Mouse (Mus musculus) kidney, adult 2 months (tissue): Measurements from ENCODE around the gene Creld1. TPM values are rescaled to one million over a fixed set of nuclear protein-coding genes. Genes with fewer than 3 reads are reported as not detected.

Experiments used
- DNase-seq: peaks from one replicate; pipeline ENCODE4 v3.0.0; 2021
- H3K27ac ChIP-seq: fragments of 200-500 bp; 2 replicates; pipeline ENCODE4 v1.5.1; 2012; ENCODE audit warnings: low read depth, low read length, control low read depth, inconsistent platforms; ENCODE audit not compliant: insufficient read depth
- H3K27me3 ChIP-seq: fragments of 200-500 bp; replicated peaks from 2 replicates; pipeline ENCODE4 v1.6.1; 2012; ENCODE audit warnings: mild to moderate bottlenecking, moderate library complexity, low read length, inconsistent platforms; ENCODE audit not compliant: control insufficient read depth, insufficient read depth
- H3K36me3 ChIP-seq: fragments of 200-500 bp; 2 replicates; pipeline ENCODE4 v1.6.1; 2012; ENCODE audit warnings: mild to moderate bottlenecking, moderate library complexity, low read length, inconsistent platforms; ENCODE audit not compliant: control insufficient read depth, insufficient read depth
- H3K4me1 ChIP-seq: fragments of 200-500 bp; 2 replicates; pipeline ENCODE4 v1.6.1; 2011; ENCODE audit warnings: low read length; ENCODE audit not compliant: control insufficient read depth, insufficient read depth
- H3K4me3 ChIP-seq: fragments of 200-500 bp; 2 replicates; pipeline ENCODE4 v1.5.1; 2011; ENCODE audit warnings: mild to moderate bottlenecking, low read depth, low read length, control low read depth; ENCODE audit not compliant: insufficient read depth
- CTCF ChIP-seq: fragments of 200-500 bp; conservative IDR thresholded peaks from 2 replicates; pipeline ENCODE4 v1.5.1; 2011; ENCODE audit warnings: low read depth, mild to moderate bottlenecking, control low read depth, low read length, moderate library complexity, mixed read lengths; ENCODE audit not compliant: insufficient read depth, insufficient read length
- POLR2A ChIP-seq: fragments of 200-500 bp; IDR thresholded peaks from one replicate; pipeline ENCODE4 v1.6.1; 2011; ENCODE audit warnings: low read depth, low read length, control low read depth
- WGBS: fragments of 180-500 bp; shearing (Covaris S2); methylation state at CpG from one replicate; pipeline ENCODE4 v1.1.7; 2018; 5-methylcytosine and 5-hydroxymethylcytosine counted together
- polyA plus RNA-seq: library from polyadenylated mRNA; depleted of rRNA; stranded (reverse); fragments of >200 nt; gene quantifications from 2 replicates; pipeline ENCODE4 v1.2.3, GENCODE M21; 2012

Creld1 gene
- polyA plus RNA-seq, 1 experiment: 23.6 TPM

DNA sequence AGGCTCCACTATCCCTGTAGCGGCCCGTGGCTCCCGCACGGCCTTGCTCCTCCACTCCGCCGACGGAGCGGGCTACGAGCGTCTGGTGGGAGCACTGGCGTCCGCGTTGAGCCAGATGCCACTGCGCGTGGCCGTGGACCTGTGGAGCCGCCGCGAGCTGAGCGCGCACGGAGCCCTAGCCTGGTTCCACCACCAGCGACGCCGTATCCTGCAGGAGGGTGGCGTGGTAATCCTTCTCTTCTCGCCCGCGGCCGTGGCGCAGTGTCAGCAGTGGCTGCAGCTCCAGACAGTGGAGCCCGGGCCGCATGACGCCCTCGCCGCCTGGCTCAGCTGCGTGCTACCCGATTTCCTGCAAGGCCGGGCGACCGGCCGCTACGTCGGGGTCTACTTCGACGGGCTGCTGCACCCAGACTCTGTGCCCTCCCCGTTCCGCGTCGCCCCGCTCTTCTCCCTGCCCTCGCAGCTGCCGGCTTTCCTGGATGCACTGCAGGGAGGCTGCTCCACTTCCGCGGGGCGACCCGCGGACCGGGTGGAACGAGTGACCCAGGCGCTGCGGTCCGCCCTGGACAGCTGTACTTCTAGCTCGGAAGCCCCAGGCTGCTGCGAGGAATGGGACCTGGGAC is 509 bp upstream of the Creld1 start:
- Histone ChIP-seq H3K4me1 (peaks cover 19% of the 10 kb centered on the region), H3K27me3 (no peaks in the 10 kb centered on the region), H3K36me3 (no peaks in the 10 kb centered on the region), H3K27ac (peak overlapping the region; percentile 84), H3K4me3 (peak overlapping the region; percentile 72)
- peak; percentile 56 for DNase-seq
- 4% methylated on average over 65 of the region's 65 CpGs for WGBS
- TF ChIP-seq CTCF (peak; percentile 13; the same call in 1 of the 2 replicates), POLR2A (no peak)

DNA sequence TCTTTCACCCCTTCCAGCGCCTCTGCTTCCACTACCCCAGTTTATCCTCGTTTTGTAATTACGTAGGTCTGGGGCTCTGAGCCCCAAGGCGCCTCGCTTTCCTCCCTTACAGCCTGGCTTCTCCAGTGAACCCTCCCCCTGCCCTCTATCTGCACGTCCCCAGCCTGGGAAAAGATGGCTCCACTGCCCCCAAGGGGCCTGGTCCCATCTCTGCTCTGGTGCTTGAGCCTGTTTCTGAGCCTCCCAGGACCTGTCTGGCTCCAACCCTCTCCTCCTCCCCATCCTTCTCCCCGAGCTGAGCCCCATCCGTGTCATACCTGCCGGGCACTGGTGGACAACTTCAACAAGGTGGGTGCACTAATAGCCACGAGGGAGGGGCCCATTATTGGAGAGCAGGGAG is 632 bp downstream of the Creld1 start:
- DNase-seq: peak; percentile 25
- H3K4me1 ChIP-seq: peaks cover 19% of the 10 kb centered on the region
- peak overlapping the region; percentile 78 for H3K27ac ChIP-seq
- WGBS: 7% methylated on average over 10 of the region's 10 CpGs
- no peaks in the 10 kb centered on the region for H3K27me3 ChIP-seq
- no peak for TF ChIP-seq POLR2A
- no peak for TF ChIP-seq CTCF
- H3K4me3 ChIP-seq: peak overlapping the region; percentile 64
- H3K36me3 ChIP-seq: no peaks in the 10 kb centered on the region

DNA sequence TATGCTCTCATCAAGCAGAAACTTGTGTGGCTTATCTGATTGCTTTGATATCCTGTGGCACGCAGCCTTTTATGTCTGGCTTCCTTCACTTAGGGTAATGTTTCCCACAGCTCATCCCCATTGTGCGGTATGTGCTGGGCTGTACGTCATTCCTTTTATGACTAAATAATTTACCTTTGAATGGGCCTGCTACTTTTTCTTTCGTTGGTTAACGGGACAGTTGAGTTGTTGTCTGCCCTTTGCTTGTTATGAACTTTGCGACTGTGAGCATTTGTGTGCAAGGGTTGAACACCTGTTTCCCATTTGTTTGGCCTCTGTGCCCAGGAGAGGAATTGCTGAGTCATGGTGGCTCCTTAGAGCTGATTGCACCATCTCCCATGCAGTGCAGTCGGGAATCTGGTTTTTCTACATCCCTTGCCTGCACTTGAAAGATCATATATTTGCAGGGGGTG is 4.1 kb downstream of the Creld1 start:
- no peak for TF ChIP-seq POLR2A
- TF ChIP-seq CTCF: no peak
- peak; percentile 77 for DNase-seq
- H3K27me3 ChIP-seq: no peaks in the 10 kb centered on the region
- H3K27ac ChIP-seq: peak overlapping the region; percentile 49; the same call in 1 of the 2 replicates
- H3K36me3 ChIP-seq: no peaks in the 10 kb centered on the region; the same call in 1 of the 2 replicates
- 42% methylated on average over 7 of the region's 7 CpGs for WGBS
- H3K4me3 ChIP-seq: no peak overlapping the region
- H3K4me1 ChIP-seq: peaks cover 6% of the 10 kb centered on the region

DNA sequence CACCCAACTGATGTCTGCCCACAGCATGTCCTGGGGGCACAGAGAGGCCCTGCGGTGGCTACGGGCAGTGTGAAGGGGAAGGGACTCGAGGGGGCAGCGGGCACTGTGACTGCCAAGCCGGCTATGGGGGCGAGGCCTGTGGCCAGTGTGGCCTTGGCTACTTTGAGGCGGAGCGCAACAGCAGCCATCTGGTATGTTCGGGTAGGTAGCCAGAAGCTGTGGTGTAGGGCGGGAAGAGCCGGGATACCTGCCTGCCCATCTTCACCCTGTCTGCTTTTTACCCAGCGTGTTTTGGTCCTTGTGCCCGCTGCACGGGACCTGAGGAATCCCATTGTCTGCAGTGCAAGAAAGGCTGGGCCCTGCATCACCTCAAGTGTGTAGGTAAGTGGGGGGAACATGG is 6.3 kb downstream of the Creld1 start:
- TF ChIP-seq POLR2A: no peak
- TF ChIP-seq CTCF: no peak
- Histone ChIP-seq H3K4me1 (no peaks in the 10 kb centered on the region; the same call in 1 of the 2 replicates), H3K27me3 (no peaks in the 10 kb centered on the region), H3K4me3 (no peak overlapping the region), H3K27ac (no peak overlapping the region), H3K36me3 (no peaks in the 10 kb centered on the region; the same call in 1 of the 2 replicates)
- 95% methylated on average over 14 of the region's 14 CpGs for WGBS
- DNase-seq: no peak

DNA sequence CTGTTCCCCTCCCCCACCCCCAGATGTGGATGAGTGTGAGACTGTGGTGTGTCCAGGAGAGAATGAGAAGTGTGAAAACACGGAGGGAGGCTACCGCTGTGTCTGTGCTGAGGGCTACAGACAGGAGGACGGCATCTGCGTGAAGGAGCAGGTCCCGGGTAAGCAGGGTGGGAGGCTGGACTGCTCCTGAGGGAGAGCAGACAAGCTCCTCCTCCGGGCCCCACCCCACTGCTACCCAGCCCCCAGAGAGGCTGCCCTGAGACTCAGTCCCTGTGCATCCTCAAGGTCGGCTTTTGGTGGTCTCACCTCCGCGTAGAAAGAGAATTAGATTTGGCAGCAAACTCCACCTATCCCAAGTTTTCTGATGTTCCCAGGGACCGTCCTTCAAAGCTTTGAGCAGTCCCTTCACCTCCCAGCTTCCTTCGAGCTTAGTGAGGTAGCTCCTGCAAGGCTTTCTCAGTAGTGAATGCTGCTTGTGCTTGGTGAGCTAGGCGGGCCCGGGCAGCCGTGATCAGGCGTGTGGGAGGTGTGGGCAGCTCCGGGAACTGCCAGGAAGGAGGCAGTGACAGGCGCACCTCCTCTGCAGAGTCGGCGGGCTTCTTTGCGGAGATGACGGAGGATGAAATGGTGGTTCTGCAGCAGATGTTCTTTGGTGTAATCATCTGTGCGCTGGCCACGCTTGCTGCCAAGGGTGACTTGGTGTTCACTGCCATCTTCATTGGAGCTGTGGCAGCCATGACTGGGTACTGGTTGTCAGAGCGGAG is 9.2 kb downstream of the Creld1 start:
- H3K4me1 ChIP-seq: no peaks in the 10 kb centered on the region; the same call in 1 of the 2 replicates
- H3K27ac ChIP-seq: no peak overlapping the region
- no peaks in the 10 kb centered on the region; the same call in 1 of the 2 replicates for H3K36me3 ChIP-seq
- 85% methylated on average over 24 of the region's 24 CpGs for WGBS
- no peaks in the 10 kb centered on the region for H3K27me3 ChIP-seq
- DNase-seq: no peak
- TF ChIP-seq POLR2A (no peak), CTCF (no peak)
- H3K4me3 ChIP-seq: no peak overlapping the region

DNA sequence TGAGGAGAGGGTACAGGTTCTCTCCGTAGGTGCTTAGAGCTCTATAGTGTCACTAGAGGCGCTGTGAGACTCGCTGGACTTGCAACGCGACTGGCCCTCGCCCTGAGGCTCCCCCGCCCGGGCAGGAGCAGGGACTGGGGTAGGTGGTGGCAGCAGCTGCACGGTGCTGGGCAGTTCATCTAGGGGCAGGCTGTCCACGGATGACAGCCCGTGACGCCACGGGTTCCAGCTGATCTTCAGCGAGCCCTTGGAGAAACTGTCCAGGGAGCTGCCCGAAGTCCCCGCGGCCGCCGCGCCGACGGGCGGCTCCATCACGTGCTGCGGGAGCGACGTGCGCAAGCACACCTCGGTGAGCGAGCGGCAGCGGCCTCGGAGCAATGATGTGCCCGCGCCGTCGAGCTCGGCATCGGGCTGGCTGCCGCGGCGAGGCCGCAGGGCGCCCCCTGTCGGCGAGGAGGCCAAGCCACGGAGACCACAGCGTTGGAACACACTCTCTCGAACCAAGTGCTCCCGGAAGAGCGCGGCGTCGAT is 11.2 kb downstream of the Creld1 start:
- TF ChIP-seq POLR2A: no peak
- TF ChIP-seq CTCF: peak; percentile 74
- no peaks in the 10 kb centered on the region for H3K27me3 ChIP-seq
- H3K4me3 ChIP-seq: peak overlapping the region; percentile 52
- H3K27ac ChIP-seq: no peak overlapping the region; the same call in 1 of the 2 replicates
- H3K36me3 ChIP-seq: no peaks in the 10 kb centered on the region; the same call in 1 of the 2 replicates
- DNase-seq: peak; percentile 85
- WGBS: 2% methylated on average over 54 of the region's 54 CpGs
- H3K4me1 ChIP-seq: no peaks in the 10 kb centered on the region

DNA sequence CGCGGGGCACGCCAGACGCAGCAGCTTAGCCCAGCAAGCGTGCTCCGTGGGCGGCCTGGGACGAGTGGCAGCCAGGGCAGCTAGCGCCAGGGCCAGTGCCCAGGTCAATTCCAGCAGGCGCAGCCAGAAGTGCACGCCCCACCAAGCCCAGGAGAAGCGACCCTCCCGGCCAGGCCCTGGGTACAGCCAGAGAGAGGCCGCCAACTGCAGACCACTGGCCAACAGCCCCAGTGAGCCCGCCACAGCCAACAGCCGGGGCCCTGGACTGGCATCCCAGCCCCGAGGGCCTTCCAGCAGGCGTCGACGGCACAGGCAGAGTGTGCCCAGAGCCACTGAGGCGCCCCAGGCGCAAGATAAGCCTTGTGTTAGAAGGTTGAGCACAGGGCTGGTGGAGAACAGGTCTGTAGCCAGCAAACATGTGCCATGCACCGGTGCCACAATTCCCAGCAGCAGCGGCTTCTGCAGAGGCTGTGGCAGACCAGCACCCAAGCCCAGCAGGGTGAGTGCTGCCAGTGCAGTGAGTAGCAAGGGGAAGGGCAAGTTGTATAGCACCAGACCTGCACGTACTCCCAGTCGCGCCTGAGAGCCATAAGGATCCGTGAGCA is 12.1 kb downstream of the Creld1 start:
- no peaks in the 10 kb centered on the region for H3K27me3 ChIP-seq
- no peaks in the 10 kb centered on the region for H3K4me1 ChIP-seq
- TF ChIP-seq POLR2A: no peak
- no peak for TF ChIP-seq CTCF
- H3K4me3 ChIP-seq: peak overlapping the region; percentile 52; the same call in 1 of the 2 replicates
- 54% methylated on average over 28 of the region's 28 CpGs for WGBS
- DNase-seq: no peak
- H3K27ac ChIP-seq: no peak overlapping the region
- H3K36me3 ChIP-seq: no peaks in the 10 kb centered on the region
